Mouse (Mus musculus) embryonic facial prominence, embryonic 11.5 days (tissue): ENCODE data around the gene Det1. TPM values are rescaled to one million over a fixed set of nuclear protein-coding genes. Genes with fewer than 3 reads are reported as not detected.

Source experiments
- ATAC-seq: fragments of 200-750 bp; cut with Nextera tagmentation; replicated peaks from 2 replicates; pipeline ENCODE4 v1.8.0; 2017; ENCODE audit warnings: low read depth; ENCODE audit not compliant: insufficient number of reproducible peaks, low FRiP score, low TSS enrichment
- DNase-seq: peaks from one replicate; pipeline ENCODE4 v3.0.0-alpha.2; 2015; ENCODE audit warnings: low spot score
- H3K27ac ChIP-seq: fragments of 300-500 bp; sonication (generic); replicated peaks from 2 replicates; pipeline ENCODE4 v1.5.1; 2014; ENCODE audit warnings: mild to moderate bottlenecking, low read depth, low read length, control low read depth
- H3K27me3 ChIP-seq: fragments of 300-500 bp; sonication (generic); 2 replicates; pipeline ENCODE4 v1.6.1; 2014; ENCODE audit warnings: mild to moderate bottlenecking, low read length, moderate library complexity, mixed read lengths; ENCODE audit not compliant: control insufficient read depth, insufficient read depth
- H3K36me3 ChIP-seq: fragments of 300-500 bp; sonication (generic); replicated peaks from 2 replicates; pipeline ENCODE4 v1.6.1; 2014; ENCODE audit warnings: low read depth, mild to moderate bottlenecking, low read length, moderate library complexity, mixed read lengths; ENCODE audit not compliant: control insufficient read depth, insufficient read depth
- H3K4me1 ChIP-seq: fragments of 300-500 bp; sonication (generic); 2 replicates; pipeline ENCODE4 v1.6.1; 2014; ENCODE audit warnings: low read length, mixed read lengths; ENCODE audit not compliant: control insufficient read depth, insufficient read depth
- H3K4me2 ChIP-seq: fragments of 300-500 bp; sonication (generic); 2 replicates; pipeline ENCODE4 v1.6.1; 2014; ENCODE audit warnings: low read depth, mild to moderate bottlenecking, control low read depth, low read length, moderate library complexity
- H3K4me3 ChIP-seq: fragments of 300-500 bp; sonication (generic); 2 replicates; pipeline ENCODE4 v1.5.1; 2014; ENCODE audit warnings: low read depth, low read length, control low read depth
- H3K9ac ChIP-seq: fragments of 300-500 bp; sonication (generic); replicated peaks from 2 replicates; pipeline ENCODE4 v1.6.1; 2014; ENCODE audit warnings: mild to moderate bottlenecking, control low read depth, low read length
- H3K9me3 ChIP-seq: fragments of 300-500 bp; sonication (generic); replicated peaks from 2 replicates; pipeline ENCODE4 v1.6.1; 2016; ENCODE audit warnings: mild to moderate bottlenecking, low read length, inconsistent platforms, mixed read lengths; ENCODE audit not compliant: control insufficient read depth
- WGBS: fragments of 180-500 bp; shearing (Covaris S2); extraction: QIAGEN DNeasy Blood & Tissue Kit; methylation state at CpG from one replicate; pipeline ENCODE4 v1.1.7; 2014; 5-methylcytosine and 5-hydroxymethylcytosine counted together
- microRNA-seq: library from miRNA; unstranded; fragments of <30 nt; microRNA quantifications from one replicate; pipeline ENCODE4, GENCODE M21; 2016; ENCODE audit warnings: borderline number of aligned reads
- polyA plus RNA-seq: library from polyadenylated mRNA; unstranded; fragments of >200 nt; fragmentation: Nextera tagmentation; extraction: Ambion mirVana; gene quantifications from 2 replicates; pipeline ENCODE4 v1.2.1, GENCODE M21; 2014

The Det1 gene
- polyA plus RNA-seq, 1 experiment from 2014 or later: 24.5 TPM

DNA sequence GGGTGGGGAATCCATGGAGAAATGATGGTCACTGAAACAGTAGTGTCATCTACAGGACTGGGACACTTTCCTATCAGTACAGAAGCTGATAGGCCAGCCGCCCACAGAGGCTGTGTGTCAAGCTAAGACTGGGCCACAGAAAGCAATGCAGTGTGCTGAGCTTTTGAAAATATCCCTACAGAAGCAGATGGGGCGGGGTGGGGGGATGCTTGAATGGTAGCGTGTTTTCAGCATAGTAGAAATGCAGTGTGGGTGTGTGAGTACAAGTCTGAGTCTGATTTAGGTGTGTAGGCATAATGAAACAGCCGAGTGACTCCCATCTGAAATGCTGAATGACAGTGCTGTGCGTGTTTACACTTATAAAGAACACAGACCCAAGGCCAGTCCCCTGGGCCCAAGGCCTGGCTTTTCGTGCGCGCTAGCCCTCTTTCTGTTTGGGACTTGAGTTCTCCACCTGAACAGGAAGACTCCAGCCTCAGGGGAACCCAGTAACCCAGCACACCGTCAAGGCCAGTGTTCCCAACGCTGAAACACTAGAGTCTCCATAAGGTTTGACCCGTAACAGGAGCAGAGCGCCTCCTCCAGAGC is 59.2 kb downstream of the Det1 start:
- H3K9me3 ChIP-seq: no peaks in the 10 kb centered on the region
- ATAC-seq: no peak
- H3K4me3 ChIP-seq: no peak overlapping the region
- peaks cover 5% of the 10 kb centered on the region; the same call in 1 of the 2 replicates for H3K36me3 ChIP-seq
- no peak overlapping the region for H3K4me2 ChIP-seq
- DNase-seq: no peak
- H3K4me1 ChIP-seq: no peaks in the 10 kb centered on the region
- H3K27ac ChIP-seq: no peak overlapping the region
- no peak overlapping the region for H3K9ac ChIP-seq
- H3K27me3 ChIP-seq: no peaks in the 10 kb centered on the region
- WGBS: 91% methylated on average over 12 of the region's 12 CpGs

DNA sequence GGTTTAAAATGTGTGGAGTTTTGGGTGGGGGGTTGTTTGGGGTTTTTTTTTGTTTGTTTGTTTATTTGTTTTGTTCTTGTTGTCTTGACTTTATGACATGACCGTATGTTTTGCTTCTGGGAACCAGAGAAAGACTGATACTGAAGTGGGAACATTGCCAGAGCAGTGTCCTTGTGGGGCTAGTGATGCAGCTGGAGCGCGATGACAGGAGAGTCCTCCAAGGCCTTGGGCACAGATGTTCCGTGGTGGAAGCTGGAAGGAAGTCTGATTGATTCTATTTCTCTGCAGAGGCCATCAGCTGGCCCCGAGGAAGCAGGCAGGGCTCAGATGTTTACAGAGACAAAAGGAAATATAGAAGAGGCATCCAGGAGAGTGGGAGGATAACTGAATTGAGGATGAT is 61.2 kb downstream of the Det1 start:
- peaks cover 5% of the 10 kb centered on the region; the same call in 1 of the 2 replicates for H3K36me3 ChIP-seq
- H3K4me3 ChIP-seq: no peak overlapping the region
- WGBS: 75% methylated on average over 5 of the region's 5 CpGs
- DNase-seq (no peak), ATAC-seq (no peak)
- no peaks in the 10 kb centered on the region for H3K4me1 ChIP-seq
- no peak overlapping the region for H3K9ac ChIP-seq
- no peaks in the 10 kb centered on the region for H3K9me3 ChIP-seq
- H3K27me3 ChIP-seq: no peaks in the 10 kb centered on the region
- no peak overlapping the region for H3K4me2 ChIP-seq
- H3K27ac ChIP-seq: no peak overlapping the region

DNA sequence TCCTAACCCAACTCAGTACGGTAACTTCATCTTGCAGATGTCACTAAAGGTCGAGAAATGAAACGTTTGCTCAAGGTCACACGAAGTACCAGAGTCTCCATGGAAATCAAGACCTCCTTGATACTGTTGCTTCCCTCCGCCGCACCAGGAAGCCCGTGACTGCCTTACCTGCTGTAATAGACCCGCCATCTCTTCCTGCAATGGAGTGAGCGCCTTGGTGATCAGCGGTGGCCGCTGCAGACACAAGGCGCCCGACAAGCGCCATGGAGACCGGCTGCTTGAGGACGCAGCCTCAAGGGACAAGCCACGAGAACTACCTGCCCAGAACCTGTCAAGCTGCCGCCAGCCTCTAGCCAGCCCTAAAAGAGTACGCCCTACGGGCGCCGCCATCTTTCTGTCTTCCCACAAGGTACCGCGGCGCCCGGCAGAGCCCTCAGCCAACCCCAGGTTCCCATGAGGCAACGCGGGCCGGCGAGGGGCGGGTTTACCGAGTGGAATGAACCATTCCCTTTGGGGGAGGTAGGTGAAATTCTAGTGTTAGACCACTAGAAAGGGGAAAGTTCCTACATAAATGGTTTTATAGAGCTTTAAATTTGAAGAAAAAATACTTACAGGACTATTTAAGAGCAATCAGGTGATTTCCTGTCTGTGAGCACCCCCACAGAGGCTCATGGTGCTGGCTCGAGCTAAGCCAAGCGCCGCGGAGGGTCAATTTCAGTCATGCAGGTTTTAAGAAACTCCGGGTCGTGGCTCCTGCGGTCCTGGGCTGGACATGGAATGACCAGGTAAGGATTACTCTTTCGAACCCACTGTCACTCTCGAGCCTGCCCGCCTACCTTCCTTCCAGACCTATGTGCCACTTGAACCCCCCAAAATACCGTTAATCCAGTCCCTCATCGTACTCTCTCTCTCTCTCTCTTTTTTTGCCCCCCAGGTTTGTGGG is 64.2 kb downstream of the Det1 start, which contains the start of the genes Mrps11 and Mrpl46:
Mrps11 (plus strand) TSS at position 481 of the 943 bp plus-strand sequence.
Mrpl46 (minus strand) TSS at position 893 of the 943 bp plus-strand sequence.
- Histone ChIP-seq H3K27ac (no peak within 1 kb of the TSS), H3K4me2 (peak within 1 kb of the TSS; percentile 63), H3K4me3 (peak within 1 kb of the TSS; percentile 88), H3K9ac (peak within 1 kb of the TSS; percentile 73), H3K9me3 (no peaks in the 10 kb centered on the region), H3K27me3 (no peaks in the 10 kb centered on the region), H3K36me3 (no peaks in the 10 kb centered on the region; the same call in 1 of the 2 replicates), H3K4me1 (no peaks in the 10 kb centered on the region)
- DNase-seq (peak; percentile 93), ATAC-seq (peak; percentile 98)
- under 1% methylated on average over 44 of the region's 44 CpGs for WGBS

DNA sequence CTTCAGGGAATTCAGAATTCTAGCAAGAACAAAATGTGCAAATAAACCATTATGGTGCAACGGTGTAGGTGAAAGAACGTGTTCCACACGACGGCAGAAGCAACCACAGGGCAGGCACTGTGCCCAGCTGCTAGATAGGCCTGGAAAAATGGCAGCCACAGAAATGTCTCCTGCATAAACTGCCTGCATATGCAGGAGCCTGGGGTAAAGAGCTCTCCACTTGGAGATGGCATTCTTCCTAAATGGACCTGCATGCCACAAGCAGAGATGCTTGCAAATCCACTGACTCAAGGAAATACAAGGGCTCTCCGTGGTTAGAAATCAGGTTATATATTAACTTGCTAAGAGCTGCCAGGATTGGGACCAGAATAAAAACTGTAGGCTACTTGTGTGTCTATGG is 68.3 kb downstream of the Det1 start:
- WGBS: 95% methylated on average over 5 of the region's 5 CpGs
- no peaks in the 10 kb centered on the region for H3K4me1 ChIP-seq
- no peak overlapping the region for H3K4me3 ChIP-seq
- no peak for DNase-seq
- no peak overlapping the region for H3K9ac ChIP-seq
- no peaks in the 10 kb centered on the region for H3K36me3 ChIP-seq
- no peak overlapping the region for H3K4me2 ChIP-seq
- H3K27ac ChIP-seq: no peak overlapping the region
- no peaks in the 10 kb centered on the region for H3K27me3 ChIP-seq
- H3K9me3 ChIP-seq: no peaks in the 10 kb centered on the region
- no peak for ATAC-seq

Small RNAs within 50 kb of the gene (microRNA-seq; reads per million reads assigned to microRNA genes)
- gene Mir7-2: 66.3 reads per million, percentile 36 among the genes with 10 or more reads in this experiment

Other genes with a start within 250 kb of the Det1 start
- 2.2 and 2.6 TPM in 2 replicates for gene Ntrk3, start 109.3 kb downstream of the Det1 start, polyA plus RNA-seq
- gene Mrps11, start 64.1 kb downstream of the Det1 start, polyA plus RNA-seq: 82.8 and 85.7 TPM in 2 replicates
- 77.3 and 80.7 TPM in 2 replicates for gene Mrpl46, start 63.7 kb downstream of the Det1 start, polyA plus RNA-seq
- gene Aen, start 48.6 kb upstream of the Det1 start, polyA plus RNA-seq: 38.1 and 38.8 TPM in 2 replicates
- 0.61 TPM in 1 of 2 replicates, not detected in the other for gene Isg20, start 66.2 kb upstream of the Det1 start, polyA plus RNA-seq
- 0.90 and 1.1 TPM in 2 replicates for gene Acan, start 206.2 kb upstream of the Det1 start, polyA plus RNA-seq